Mouse (Mus musculus) testis, adult 2 months (tissue): ENCODE results near the gene Ppib.

Experiments
- CTCF ChIP-seq: fragments of 200-500 bp; IDR thresholded peaks from 2 replicates; pipeline ENCODE4 v1.5.1; 2012; ENCODE audit warnings: low read depth, mild to moderate bottlenecking, inconsistent platforms, low read length, moderate library complexity; ENCODE audit not compliant: control insufficient read depth, insufficient read depth, insufficient replicate concordance
- POLR2A ChIP-seq: fragments of 200-500 bp; IDR thresholded peaks from 2 replicates; pipeline ENCODE4 v1.6.1; 2012; ENCODE audit warnings: low read depth, mild to moderate bottlenecking, inconsistent platforms, low read length, moderate library complexity; ENCODE audit not compliant: control insufficient read depth

DNA sequence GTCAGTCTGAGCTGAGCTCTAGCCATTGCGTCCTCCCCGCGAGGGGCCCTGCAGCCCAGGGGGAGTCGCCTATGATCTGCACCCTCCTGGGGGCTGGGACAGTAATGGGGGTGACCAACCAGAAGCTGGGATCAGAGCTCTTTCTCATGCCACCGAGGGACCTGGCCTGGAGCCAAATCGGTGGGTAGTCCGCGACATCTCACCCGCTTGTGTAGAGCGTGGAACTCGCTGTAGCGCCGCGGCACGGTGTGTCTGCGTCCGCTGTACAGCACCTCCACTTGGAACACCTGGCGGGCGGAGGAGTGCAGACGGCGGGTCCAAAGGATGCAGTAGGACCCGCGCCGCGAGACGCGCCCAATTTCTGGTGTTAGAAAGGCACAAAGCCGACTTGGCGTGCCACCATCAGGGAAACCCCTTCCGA, 9.0 kb downstream of the Ppib start:
- TF ChIP-seq POLR2A (no peak), CTCF (no peak)
